Comparison of ENCODE assay signal across 8 mouse cellular contexts in genomic region chr19:20344511-20345316, GRCm38 (mm10). TPM values are rescaled to one million over a fixed set of nuclear protein-coding genes. Genes with fewer than 3 reads are reported as not detected.
DNase-seq lines count a peak whose midpoint lies in the region; ATAC-seq and TF ChIP-seq lines count a peak whose summit lies in the region.

No protein-coding gene starts in this region.

- H3K27me3 ChIP-seq in forebrain, postnatal 0 days (ENCODE audit: insufficient read depth, low read length), result no peaks in the 10 kb centered on the region
- H3K27me3 ChIP-seq in kidney, embryonic 16.5 days (ENCODE audit: insufficient read depth, low read length), result no peaks in the 10 kb centered on the region
- H3K27me3 ChIP-seq in liver, postnatal 0 days (ENCODE audit: insufficient read depth, low read length), result no peaks in the 10 kb centered on the region
- no peaks in the 10 kb centered on the region for H3K27me3 ChIP-seq in neural tube, embryonic 15.5 days (replicated peaks)

- TF ChIP-seq CTCF in forebrain, postnatal 0 days (IDR thresholded peaks at IDR 0.05; ENCODE audit: low read depth), result peak; percentile 85
- peak; percentile 73 for TF ChIP-seq CTCF in liver, postnatal 0 days (IDR thresholded peaks at IDR 0.05; ENCODE audit: low read depth)

- no peaks in the 10 kb centered on the region for H3K9me3 ChIP-seq in forebrain, postnatal 0 days (ENCODE audit: low read length)
- H3K9me3 ChIP-seq in kidney, embryonic 16.5 days (ENCODE audit: low read length), result peaks cover 5% of the 10 kb centered on the region
- H3K9me3 ChIP-seq in liver, postnatal 0 days (ENCODE audit: low read length), result no peaks in the 10 kb centered on the region
- no peaks in the 10 kb centered on the region for H3K9me3 ChIP-seq in neural tube, embryonic 15.5 days (replicated peaks)

- peak overlapping the region; percentile 31 for H3K4me2 ChIP-seq in forebrain, postnatal 0 days (ENCODE audit: low read depth)
- no peak overlapping the region for H3K4me2 ChIP-seq in kidney, embryonic 16.5 days (replicated peaks; ENCODE audit: low read depth, low read length)
- no peak overlapping the region for H3K4me2 ChIP-seq in liver, postnatal 0 days (ENCODE audit: low read depth, low read length)
- peak overlapping the region; percentile 39 for H3K4me2 ChIP-seq in neural tube, embryonic 15.5 days

- ATAC-seq in forebrain, postnatal 0 days, result peak; percentile 87
- ATAC-seq in kidney, embryonic 16.5 days (ENCODE audit: low FRiP score, low TSS enrichment), result peak; percentile 57; the same call in 1 of the 2 replicates
- ATAC-seq in liver, postnatal 0 days, result no peak
- ATAC-seq in neural tube, embryonic 15.5 days (ENCODE audit: low FRiP score), result peak; percentile 93

- no peak for TF ChIP-seq EP300 in liver, postnatal 0 days (IDR thresholded peaks at IDR 0.05; ENCODE audit: low read depth)

- DNase-seq in thymus, postnatal 14 days, result peak; percentile 34
- no peak for DNase-seq in thymus, adult 18-20 months
- peak; percentile 5 for DNase-seq in cerebellum, adult 11-12 months
- DNase-seq in forebrain, postnatal 0 days, result peak; percentile 88
- peak; percentile 25 for DNase-seq in liver, postnatal 0 days
- DNase-seq in urinary bladder, adult 18-20 months (ENCODE audit: low spot score in 2 of 2), result no peak

- H3K36me3 ChIP-seq in forebrain, postnatal 0 days (ENCODE audit: insufficient read depth), result no peaks in the 10 kb centered on the region
- H3K36me3 ChIP-seq in kidney, embryonic 16.5 days (ENCODE audit: insufficient read depth, low read length), result no peaks in the 10 kb centered on the region
- no peaks in the 10 kb centered on the region for H3K36me3 ChIP-seq in liver, postnatal 0 days (replicated peaks; ENCODE audit: insufficient read depth, low read length)
- H3K36me3 ChIP-seq in neural tube, embryonic 15.5 days, result no peaks in the 10 kb centered on the region

- no peak overlapping the region for H3K4me3 ChIP-seq in forebrain, postnatal 0 days (ENCODE audit: low read depth, low read length)
- no peak overlapping the region for H3K4me3 ChIP-seq in kidney, embryonic 16.5 days (ENCODE audit: low read length)
- no peak overlapping the region for H3K4me3 ChIP-seq in liver, postnatal 0 days (ENCODE audit: low read depth, low read length)
- H3K4me3 ChIP-seq in neural tube, embryonic 15.5 days (replicated peaks), result no peak overlapping the region

- no peak overlapping the region for H3K9ac ChIP-seq in forebrain, postnatal 0 days
- no peak overlapping the region for H3K9ac ChIP-seq in kidney, embryonic 16.5 days (replicated peaks; ENCODE audit: low read length)
- H3K9ac ChIP-seq in liver, postnatal 0 days (replicated peaks), result no peak overlapping the region
- no peak overlapping the region for H3K9ac ChIP-seq in neural tube, embryonic 15.5 days (replicated peaks)

- 16% methylated on average over 11 of the region's 11 CpGs for WGBS in forebrain, postnatal 0 days
- WGBS in kidney, embryonic 16.5 days, result 46% methylated on average over 11 of the region's 11 CpGs
- WGBS in liver, postnatal 0 days (ENCODE audit: insufficient replicate concordance), result 53% methylated on average over 11 of the region's 11 CpGs
- WGBS in neural tube, embryonic 15.5 days, result 21% methylated on average over 11 of the region's 11 CpGs

- no peak overlapping the region for H3K27ac ChIP-seq in forebrain, postnatal 0 days (ENCODE audit: low read depth, low read length)
- H3K27ac ChIP-seq in kidney, embryonic 16.5 days (ENCODE audit: low read length), result no peak overlapping the region
- H3K27ac ChIP-seq in liver, postnatal 0 days (ENCODE audit: low read depth), result no peak overlapping the region
- H3K27ac ChIP-seq in neural tube, embryonic 15.5 days (replicated peaks), result peak overlapping the region; percentile 64; the same call in 1 of the 2 replicates

- no peaks in the 10 kb centered on the region for H3K4me1 ChIP-seq in forebrain, postnatal 0 days (ENCODE audit: insufficient read depth)
- H3K4me1 ChIP-seq in kidney, embryonic 16.5 days (ENCODE audit: insufficient read depth, low read length), result no peaks in the 10 kb centered on the region
- no peaks in the 10 kb centered on the region for H3K4me1 ChIP-seq in liver, postnatal 0 days (ENCODE audit: insufficient read depth)
- H3K4me1 ChIP-seq in neural tube, embryonic 15.5 days, result peaks cover 9% of the 10 kb centered on the region

RNA-seq across cellular contexts. Expression of gene Anxa1, which starts 46.0 kb away (rescaled TPM):
- total RNA-seq in forebrain, postnatal 0 days (2014; rRNA removed), result 5.8 and 7.0 TPM in 2 replicates
- polyA plus RNA-seq in forebrain, postnatal 0 days (2015; fragmentation: Nextera tagmentation; extraction: Ambion mirVana), result 15.3 and 16.8 TPM in 2 replicates
- 37.8 and 46.2 TPM in 2 replicates for polyA plus RNA-seq in kidney, embryonic 16.5 days (2015; fragmentation: Nextera tagmentation; extraction: Ambion mirVana)
- 152 and 153 TPM in 2 replicates for polyA plus RNA-seq in liver, postnatal 0 days (2015; fragmentation: Nextera tagmentation; extraction: Ambion mirVana)
- 8.5 and 23.8 TPM in 2 replicates for polyA plus RNA-seq in neural tube, embryonic 15.5 days (2015; fragmentation: Nextera tagmentation; extraction: Ambion mirVana)

Comparison
In these comparisons a context has a peak if more than half of its experiments do, and no peak if none do; other contexts are left out.
1. DNase-seq: peak in thymus, postnatal 14 days (single experiment), cerebellum, adult 11-12 months (single experiment), forebrain, postnatal 0 days (single experiment) and liver, postnatal 0 days (single experiment); none in thymus, adult 18-20 months (0 of 2) and urinary bladder, adult 18-20 months (0 of 2).
2. H3K4me2 ChIP-seq: peak in forebrain, postnatal 0 days (single experiment) and neural tube, embryonic 15.5 days (single experiment); none in kidney, embryonic 16.5 days (single experiment) and liver, postnatal 0 days (single experiment).